Mouse (Mus musculus): ENCODE measurements around the gene Grin3b.

Grin3b gene

GRCm38 (mm10) chr10:79989870-79990269 is 19.4 kb downstream of the Grin3b start:
- no peak for DNase-seq

GRCm38 (mm10) chr10:79991099-79991498 is 20.6 kb downstream of the Grin3b start:
- DNase-seq: no peak

GRCm38 (mm10) chr10:79991548-79991947 is 21.0 kb downstream of the Grin3b start:
- DNase-seq: no peak

- no peak for DNase-seq
Observed at GRCm38 (mm10) chr10:79994397-79995115, 24.0 kb downstream of the Grin3b start.

DNA sequence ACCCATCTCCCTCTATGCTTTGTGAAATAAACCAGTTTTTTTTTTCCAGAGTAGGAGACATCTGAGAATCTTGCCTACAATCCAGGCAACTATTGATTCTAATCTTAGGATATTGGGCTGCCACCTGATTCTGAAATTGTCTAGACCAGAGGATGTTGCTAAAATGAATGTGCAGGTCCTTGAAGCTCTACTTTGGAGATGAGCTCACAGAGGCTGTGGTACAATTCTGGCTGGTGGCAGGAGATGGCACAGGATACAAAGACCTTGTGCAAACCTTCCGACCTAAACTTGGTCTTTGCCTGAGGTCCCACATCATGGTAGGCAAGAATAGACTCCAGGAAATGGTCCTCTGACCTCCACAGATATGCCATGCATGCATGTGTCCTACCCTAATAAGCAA is 25.1 kb downstream of the Grin3b start:
- DNase-seq: no peak

DNA sequence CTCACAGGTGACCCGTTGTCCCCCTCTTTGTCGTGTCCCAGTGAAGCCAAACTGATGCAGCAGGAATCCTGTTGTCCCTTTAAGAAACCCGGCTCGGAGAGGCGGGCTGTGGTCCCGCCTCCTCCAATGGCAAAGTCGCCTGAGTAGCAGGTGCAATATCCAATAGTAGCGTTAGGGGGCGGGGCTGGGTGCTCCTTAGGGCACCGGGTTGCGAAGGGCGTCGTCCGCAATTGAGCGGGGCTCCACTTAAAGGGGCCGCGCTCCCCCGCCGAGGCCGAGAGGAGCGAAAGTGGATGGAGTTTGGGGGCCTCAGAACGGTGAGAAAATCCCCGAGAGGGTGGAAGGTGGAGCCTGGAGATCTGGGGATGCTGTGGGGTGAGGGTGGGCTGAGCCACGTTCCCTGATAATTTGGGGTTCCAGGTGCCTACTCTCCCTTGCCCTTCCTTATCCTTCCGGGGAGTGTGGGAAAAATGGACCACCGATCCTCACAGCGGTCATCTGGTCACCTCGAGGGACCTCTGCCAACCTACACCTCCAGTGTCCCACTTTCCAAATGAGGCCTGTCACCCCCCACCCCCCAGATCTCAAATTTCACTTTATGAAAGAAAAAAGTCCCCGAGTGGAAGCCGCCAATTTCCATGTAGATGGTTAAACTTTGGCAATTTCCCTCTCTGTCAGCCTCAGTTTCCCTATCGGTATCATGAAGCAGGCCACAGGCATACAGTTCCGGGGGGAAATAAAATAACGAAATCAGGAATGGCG is 25.9 kb downstream of the Grin3b start, which contains the start of gene Abca7:
Abca7 (plus strand) TSS at position 223 of the 762 bp plus-strand sequence.
- DNase-seq: peak; percentile 94

- DNase-seq: peak; percentile 82
Observed at GRCm38 (mm10) chr10:79997034-79997760, 26.7 kb downstream of the Grin3b start.

DNA sequence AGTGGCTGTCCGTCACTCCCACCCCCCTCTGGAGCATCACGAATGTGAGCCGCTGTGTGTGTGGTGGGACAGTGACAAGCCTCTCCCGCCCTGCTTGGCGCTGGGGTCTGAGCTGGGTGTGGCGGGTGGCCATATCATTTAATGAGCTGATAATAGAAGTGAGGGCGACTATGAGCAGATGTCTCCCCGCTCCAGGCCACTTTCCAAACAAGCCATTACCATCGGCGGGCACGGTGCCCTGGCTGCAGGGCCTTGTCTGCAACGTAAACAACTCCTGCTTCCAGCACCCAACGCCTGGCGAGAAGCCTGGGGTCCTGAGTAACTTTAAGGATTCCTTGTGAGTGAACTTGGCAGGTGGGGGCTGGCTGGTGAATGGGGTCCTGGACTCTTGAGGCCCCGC is 27.3 kb downstream of the Grin3b start:
- DNase-seq: no peak

DNA sequence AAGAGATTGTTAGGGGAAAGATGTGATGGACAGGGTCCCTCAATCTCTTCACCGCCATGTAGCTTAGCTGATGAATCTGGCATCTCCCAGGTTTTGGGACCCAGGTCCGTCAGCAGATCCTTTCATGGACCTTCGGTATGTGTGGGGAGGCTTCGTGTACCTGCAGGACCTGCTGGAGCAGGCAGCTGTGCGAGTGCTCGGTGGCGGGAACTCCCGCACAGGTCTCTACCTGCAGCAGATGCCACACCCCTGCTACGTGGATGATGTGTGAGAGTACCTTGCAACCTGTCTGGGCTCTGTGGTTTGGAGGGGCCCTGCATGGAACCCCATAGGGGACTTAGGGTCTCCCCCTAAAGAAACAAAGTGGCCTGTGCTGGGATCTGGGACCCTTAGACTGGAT is 31.4 kb downstream of the Grin3b start:
- no peak for DNase-seq

DNA sequence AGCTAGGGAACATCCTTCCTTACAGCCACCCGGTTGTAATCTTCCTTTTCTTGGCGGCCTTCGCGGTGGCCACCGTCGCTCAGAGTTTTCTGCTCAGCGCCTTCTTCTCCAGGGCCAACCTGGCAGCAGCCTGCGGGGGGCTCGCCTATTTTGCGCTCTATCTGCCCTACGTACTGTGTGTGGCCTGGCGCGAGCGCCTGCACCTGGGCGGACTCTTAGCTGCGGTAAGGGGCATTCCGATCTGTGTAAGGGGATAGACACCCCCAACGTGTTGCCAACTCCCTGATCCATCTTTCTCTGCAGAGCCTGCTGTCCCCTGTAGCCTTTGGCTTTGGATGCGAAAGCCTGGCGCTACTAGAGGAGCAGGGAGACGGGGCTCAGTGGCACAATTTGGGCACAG is 32.3 kb downstream of the Grin3b start:
- DNase-seq: no peak

DNA sequence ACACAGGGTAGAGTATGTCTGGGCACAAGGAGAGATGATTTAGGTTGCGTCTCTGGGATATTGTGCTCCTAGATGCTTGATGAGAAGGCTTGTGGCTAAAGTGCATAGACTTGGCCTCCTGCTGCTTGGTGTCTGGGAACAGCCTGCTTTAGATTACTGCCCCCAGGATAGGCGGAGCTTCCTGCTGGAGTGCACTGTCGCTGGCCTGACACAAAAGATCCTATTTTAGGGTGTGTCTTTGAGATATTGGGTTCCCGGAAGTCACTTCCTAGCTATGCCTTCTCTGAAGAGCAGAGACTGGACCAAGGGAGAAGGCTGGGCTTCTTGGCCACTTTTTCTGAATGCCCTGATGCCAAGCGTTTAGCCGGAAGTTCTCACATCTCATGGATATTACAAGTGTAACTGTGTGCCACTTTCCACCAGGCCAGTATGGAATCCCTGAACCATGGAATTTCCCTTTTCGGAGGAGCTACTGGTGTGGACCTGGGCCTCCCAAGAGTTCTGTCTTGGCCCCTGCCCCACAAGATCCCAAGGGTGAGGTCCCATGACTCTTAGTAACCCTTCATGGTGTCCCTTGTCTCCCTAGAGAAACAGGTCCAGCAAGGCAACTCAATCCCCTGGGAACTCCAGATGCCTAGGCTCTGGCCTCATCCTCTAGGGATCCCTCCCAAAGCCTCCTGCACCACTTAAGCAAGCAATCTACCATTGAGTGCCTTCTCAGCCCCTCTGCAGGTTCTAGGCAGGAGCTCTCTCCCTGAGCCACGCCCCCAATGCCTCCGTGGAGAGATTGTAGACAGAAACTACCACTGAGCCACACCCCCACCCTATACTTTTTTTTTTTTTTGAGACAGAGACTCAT is 33.1 kb downstream of the Grin3b start:
- no peak for DNase-seq

DNA sequence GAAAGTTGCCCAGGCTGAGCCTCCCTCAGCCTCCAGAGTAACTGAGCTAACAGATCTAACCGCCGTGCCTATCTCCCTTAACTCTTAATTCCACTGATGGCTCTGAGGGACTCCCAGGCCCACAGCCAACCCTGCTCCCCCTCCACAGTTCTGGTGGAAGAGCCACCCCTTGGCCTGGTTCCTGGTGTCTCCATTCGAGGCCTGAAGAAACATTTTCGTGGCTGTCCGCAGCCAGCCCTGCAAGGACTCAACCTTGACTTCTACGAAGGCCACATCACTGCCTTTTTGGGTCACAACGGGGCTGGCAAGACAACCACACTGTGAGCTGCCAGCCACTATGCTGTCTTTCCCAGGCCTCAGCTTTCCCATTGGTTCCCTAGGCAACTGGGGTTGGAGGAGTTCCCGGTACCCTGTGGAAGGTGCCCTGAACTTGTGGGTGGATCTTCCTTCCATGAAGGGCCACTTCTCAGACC is 33.8 kb downstream of the Grin3b start:
- DNase-seq: no peak

- DNase-seq: no peak
Observed at GRCm38 (mm10) chr10:80011740-80012139, 41.2 kb downstream of the Grin3b start.

GRCm38 (mm10) chr10:80013609-80014008 is 43.1 kb downstream of the Grin3b start:
- DNase-seq: no peak

DNA sequence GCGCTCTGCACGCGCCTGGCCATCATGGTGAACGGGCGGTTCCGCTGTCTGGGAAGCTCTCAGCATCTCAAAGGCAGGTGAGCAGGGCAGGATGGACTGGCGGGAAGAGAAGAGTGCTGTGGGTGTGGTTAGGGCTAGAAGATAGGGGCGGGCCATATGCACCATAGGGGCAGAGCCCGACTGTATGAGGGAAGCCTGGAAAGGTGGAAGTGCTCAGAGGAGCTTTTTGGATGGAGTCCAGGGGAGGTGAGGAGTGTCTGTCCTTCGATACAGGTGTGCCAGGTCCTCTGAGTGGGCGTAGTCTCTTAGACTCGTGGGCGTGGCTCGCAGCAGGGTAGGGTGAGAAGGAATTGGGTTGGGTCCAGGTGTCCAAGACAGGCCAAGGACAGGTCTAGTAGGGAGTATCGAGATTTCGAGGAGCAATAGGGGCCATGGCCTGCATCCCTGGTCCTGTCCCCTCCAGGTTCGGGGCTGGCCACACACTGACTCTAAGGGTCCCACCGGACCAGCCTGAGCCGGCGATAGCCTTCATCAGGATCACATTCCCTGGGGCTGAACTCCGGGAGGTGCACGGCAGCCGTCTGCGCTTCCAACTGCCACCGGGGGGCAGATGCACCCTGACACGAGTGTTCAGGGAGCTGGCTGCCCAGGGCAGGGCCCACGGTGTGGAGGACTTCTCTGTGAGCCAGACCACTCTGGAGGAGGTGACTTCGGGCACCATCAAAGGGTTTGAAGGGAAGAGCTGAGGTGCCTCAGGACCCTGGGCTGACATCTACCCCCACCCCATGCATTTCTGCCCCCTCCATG is 44.2 kb downstream of the Grin3b start:
- DNase-seq: no peak

- DNase-seq: no peak
Observed at GRCm38 (mm10) chr10:80015583-80015982, 45.1 kb downstream of the Grin3b start.

- DNase-seq: no peak
Observed at GRCm38 (mm10) chr10:80016511-80016910, 46.0 kb downstream of the Grin3b start, which contains the start of gene Arhgap45. Gene Arhgap45, plus strand, starts transcription at chr10:80016653.

DNA sequence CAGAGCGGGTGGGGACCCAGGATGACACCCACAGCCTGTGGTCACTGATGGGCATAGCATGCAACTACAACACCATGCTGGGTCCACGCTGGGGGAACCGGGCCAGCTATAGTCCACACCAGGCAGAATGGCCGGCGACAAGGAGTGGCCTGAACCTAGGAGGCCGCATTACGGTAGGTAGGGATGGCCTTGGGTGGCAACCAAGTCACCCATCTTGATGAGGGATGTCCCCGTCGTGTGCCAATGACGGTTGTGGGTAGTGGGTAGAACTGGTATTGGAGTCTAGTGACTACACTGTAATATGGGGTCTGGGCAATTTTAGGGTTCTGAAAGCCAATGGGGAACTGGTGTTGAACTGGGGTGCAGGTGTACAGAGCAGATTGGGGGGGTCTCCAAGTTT is 46.4 kb downstream of the Grin3b start:
- DNase-seq: no peak

GRCm38 (mm10) chr10:80017361-80017760 is 46.8 kb downstream of the Grin3b start:
- no peak for DNase-seq

DNA sequence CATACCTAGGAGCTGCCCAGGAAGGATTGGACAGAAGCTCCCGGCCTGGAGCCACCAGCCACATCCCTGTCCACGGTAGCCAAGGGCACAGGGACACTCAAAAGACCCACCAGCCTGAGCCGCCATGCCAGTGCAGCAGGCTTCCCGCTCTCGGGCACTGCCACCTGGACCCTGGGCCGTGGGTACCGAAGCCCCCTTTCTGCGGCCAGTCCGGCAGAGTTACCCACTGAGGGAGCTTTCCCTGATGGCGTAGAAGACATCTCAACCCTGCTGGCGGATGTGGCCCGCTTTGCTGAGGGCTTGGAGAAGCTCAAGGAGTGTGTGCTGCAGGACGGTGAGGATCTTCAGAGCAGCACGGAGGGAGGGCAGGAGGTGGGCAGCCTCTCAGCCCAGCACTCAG is 47.3 kb downstream of the Grin3b start:
- no peak for DNase-seq

DNA sequence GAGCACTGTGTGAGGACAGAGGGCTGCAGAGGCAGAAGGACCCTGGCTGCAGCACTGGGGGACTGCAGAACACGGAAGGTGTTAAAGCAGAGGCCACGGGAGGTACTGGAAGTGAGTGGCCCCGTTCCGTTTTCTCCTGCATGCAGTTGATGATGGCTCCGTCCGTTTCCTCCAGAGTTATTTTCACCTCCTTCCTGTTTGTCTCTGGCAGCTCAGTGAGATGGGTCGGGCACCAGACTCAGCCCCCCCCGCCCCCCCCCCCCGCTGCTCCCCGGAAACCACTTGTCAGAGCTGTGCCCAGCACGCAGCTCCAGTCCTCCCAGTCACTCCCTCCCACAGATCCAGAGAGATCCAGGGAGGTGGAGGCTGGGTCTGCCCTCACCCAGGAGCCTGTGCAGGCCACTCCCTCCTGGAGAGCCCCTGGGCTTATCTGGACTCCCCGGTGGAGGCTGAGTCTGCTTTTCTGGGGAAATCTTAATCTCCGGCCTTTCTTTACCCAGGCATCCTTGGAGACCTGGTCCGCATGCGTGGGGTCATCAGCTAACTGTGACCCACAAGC is 48.3 kb downstream of the Grin3b start:
- no peak for DNase-seq
